Mouse (Mus musculus): ENCODE data around the gene Srrm1.

DNA sequence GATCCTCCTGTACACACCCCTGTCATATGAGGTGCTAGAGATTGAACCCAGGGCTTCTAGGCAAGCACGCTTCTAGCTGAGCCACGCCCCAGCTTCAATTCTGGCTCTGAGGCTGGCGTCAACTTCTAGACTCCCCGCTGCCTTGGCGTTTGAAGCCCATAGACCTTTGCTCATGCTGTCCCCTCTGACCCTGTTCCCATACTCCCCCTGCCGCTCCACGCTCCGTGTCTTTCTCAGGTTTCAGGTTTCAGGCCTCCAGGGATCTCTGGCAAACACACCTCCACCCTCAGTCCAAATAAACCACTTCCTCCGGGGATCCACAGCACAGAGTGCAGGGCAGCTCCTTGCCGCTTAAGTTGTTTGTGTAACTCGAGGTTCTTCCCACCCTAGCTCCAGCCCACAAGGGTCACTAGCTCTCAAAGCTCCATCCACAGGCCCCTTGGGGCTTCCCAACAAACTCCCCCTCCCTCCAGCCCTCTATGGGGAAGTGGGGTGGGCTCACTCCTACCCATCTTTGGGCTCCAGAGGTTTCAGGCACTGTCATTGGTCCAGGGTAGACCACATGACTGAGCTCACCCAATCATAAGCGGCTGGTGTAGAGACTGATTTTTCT lies 60.5 kb downstream of the Srrm1 start:
- TF ChIP-seq CTCF (IDR thresholded peaks at IDR 0.05) (peak; percentile 5; the same call in 1 of the 2 replicates), EP300 (IDR thresholded peaks at IDR 0.05; ENCODE audit: insufficient read depth, low read depth, low read length) (no peak), POLR2A (IDR thresholded peaks at IDR 0.05; ENCODE audit: insufficient read depth, low read depth, low read length) (no peak)
